Mouse (Mus musculus): ENCODE measurements around the gene Ccnb2. TPM values are rescaled to one million over a fixed set of nuclear protein-coding genes. Genes with fewer than 3 reads are reported as not detected.

The Ccnb2 gene
- polyA plus RNA-seq, 1 experiment: 69.4 TPM

- no peak overlapping the region for H3K4me3 ChIP-seq (replicated peaks; ENCODE audit: control insufficient read depth, low read depth, low read length)
- no peaks in the 10 kb centered on the region; the same call in 1 of the 2 replicates for H3K4me1 ChIP-seq (ENCODE audit: control insufficient read depth, insufficient read depth, low read length)
- TF ChIP-seq CTCF (IDR thresholded peaks at IDR 0.05; ENCODE audit: control insufficient read depth, insufficient read depth, low read length) (no peak), POLR2A (IDR thresholded peaks at IDR 0.05; ENCODE audit: borderline replicate concordance, control insufficient read depth, low read depth, low read length) (no peak)
- 84% methylated on average over 7 of the region's 7 CpGs for WGBS
- no peak overlapping the region for H3K27ac ChIP-seq (ENCODE audit: control insufficient read depth, insufficient read depth, low read depth, low read length, poor library complexity)
These were observed 41.6 kb downstream of the Ccnb2 start for GRCm38 (mm10) chr9:70379502-70380467.

- no peak overlapping the region for H3K4me3 ChIP-seq (replicated peaks; ENCODE audit: control insufficient read depth, low read depth, low read length)
- TF ChIP-seq CTCF (IDR thresholded peaks at IDR 0.05; ENCODE audit: control insufficient read depth, insufficient read depth, low read length) (no peak), POLR2A (IDR thresholded peaks at IDR 0.05; ENCODE audit: borderline replicate concordance, control insufficient read depth, low read depth, low read length) (no peak)
- H3K27ac ChIP-seq (ENCODE audit: control insufficient read depth, insufficient read depth, low read depth, low read length, poor library complexity): no peak overlapping the region
- 29% methylated on average over 5 of the region's 5 CpGs for WGBS
- no peaks in the 10 kb centered on the region; the same call in 1 of the 2 replicates for H3K4me1 ChIP-seq (ENCODE audit: control insufficient read depth, insufficient read depth, low read length)
These were observed 49.7 kb downstream of the Ccnb2 start for GRCm38 (mm10) chr9:70371638-70372037.

GRCm38 (mm10) chr9:70366898-70367297, 54.4 kb downstream of the Ccnb2 start:
- 13% methylated on average over 6 of the region's 6 CpGs for WGBS
- Histone ChIP-seq H3K4me3 (replicated peaks; ENCODE audit: control insufficient read depth, low read depth, low read length) (no peak overlapping the region), H3K27ac (ENCODE audit: control insufficient read depth, insufficient read depth, low read depth, low read length, poor library complexity) (no peak overlapping the region), H3K4me1 (ENCODE audit: control insufficient read depth, insufficient read depth, low read length) (no peaks in the 10 kb centered on the region; the same call in 1 of the 2 replicates)
- TF ChIP-seq CTCF (IDR thresholded peaks at IDR 0.05; ENCODE audit: control insufficient read depth, insufficient read depth, low read length): no peak
- no peak for TF ChIP-seq POLR2A (IDR thresholded peaks at IDR 0.05; ENCODE audit: borderline replicate concordance, control insufficient read depth, low read depth, low read length)

GRCm38 (mm10) chr9:70365915-70366314, 55.4 kb downstream of the Ccnb2 start:
- no peaks in the 10 kb centered on the region; the same call in 1 of the 2 replicates for H3K4me1 ChIP-seq (ENCODE audit: control insufficient read depth, insufficient read depth, low read length)
- TF ChIP-seq POLR2A (IDR thresholded peaks at IDR 0.05; ENCODE audit: borderline replicate concordance, control insufficient read depth, low read depth, low read length) (no peak), CTCF (IDR thresholded peaks at IDR 0.05; ENCODE audit: control insufficient read depth, insufficient read depth, low read length) (no peak)
- no peak overlapping the region for H3K27ac ChIP-seq (ENCODE audit: control insufficient read depth, insufficient read depth, low read depth, low read length, poor library complexity)
- WGBS: 82% methylated on average over 2 of the region's 2 CpGs
- no peak overlapping the region for H3K4me3 ChIP-seq (replicated peaks; ENCODE audit: control insufficient read depth, low read depth, low read length)

- TF ChIP-seq CTCF (IDR thresholded peaks at IDR 0.05; ENCODE audit: control insufficient read depth, insufficient read depth, low read length) (no peak), POLR2A (IDR thresholded peaks at IDR 0.05; ENCODE audit: borderline replicate concordance, control insufficient read depth, low read depth, low read length) (no peak)
- H3K27ac ChIP-seq (ENCODE audit: control insufficient read depth, insufficient read depth, low read depth, low read length, poor library complexity): no peak overlapping the region
- no peak overlapping the region for H3K4me3 ChIP-seq (replicated peaks; ENCODE audit: control insufficient read depth, low read depth, low read length)
- H3K4me1 ChIP-seq (ENCODE audit: control insufficient read depth, insufficient read depth, low read length): no peaks in the 10 kb centered on the region; the same call in 1 of the 2 replicates
- WGBS: 83% methylated on average over 8 of the region's 8 CpGs
These were observed 56.6 kb downstream of the Ccnb2 start for GRCm38 (mm10) chr9:70364741-70365140.

GRCm38 (mm10) chr9:70359402-70360131, 61.8 kb downstream of the Ccnb2 start:
- H3K4me3 ChIP-seq (replicated peaks; ENCODE audit: control insufficient read depth, low read depth, low read length): no peak overlapping the region
- WGBS: 84% methylated on average over 2 of the region's 2 CpGs
- H3K27ac ChIP-seq (ENCODE audit: control insufficient read depth, insufficient read depth, low read depth, low read length, poor library complexity): no peak overlapping the region
- H3K4me1 ChIP-seq (ENCODE audit: control insufficient read depth, insufficient read depth, low read length): no peaks in the 10 kb centered on the region
- TF ChIP-seq CTCF (IDR thresholded peaks at IDR 0.05; ENCODE audit: control insufficient read depth, insufficient read depth, low read length): no peak
- no peak for TF ChIP-seq POLR2A (IDR thresholded peaks at IDR 0.05; ENCODE audit: borderline replicate concordance, control insufficient read depth, low read depth, low read length)

Other genes with a start within 250 kb of the Ccnb2 start
- gene Myo1e, start 214.2 kb downstream of the Ccnb2 start, polyA plus RNA-seq (2011; ENCODE audit: insufficient read depth, insufficient read length, low replicate concordance, missing spikeins): 4.7 and 4.9 TPM in 2 replicates
- gene Rnf111, start 82.2 kb upstream of the Ccnb2 start, polyA plus RNA-seq (2011; ENCODE audit: insufficient read depth, insufficient read length, low replicate concordance, missing spikeins): 9.7 and 25.3 TPM in 2 replicates
- gene Sltm, start 121.2 kb upstream of the Ccnb2 start, polyA plus RNA-seq (2011; ENCODE audit: insufficient read depth, insufficient read length, low replicate concordance, missing spikeins): 30.5 and 45.1 TPM in 2 replicates
- 1.0 and 2.8 TPM in 2 replicates for gene Gm10642, start 234.7 kb upstream of the Ccnb2 start, polyA plus RNA-seq (2011; ENCODE audit: insufficient read depth, insufficient read length, low replicate concordance, missing spikeins)
- gene Mindy2, start 235.6 kb upstream of the Ccnb2 start, polyA plus RNA-seq (2011; ENCODE audit: insufficient read depth, insufficient read length, low replicate concordance, missing spikeins): 17.6 and 20.9 TPM in 2 replicates